Mouse (Mus musculus) cerebellum, postnatal 14 days (tissue): Measurements from ENCODE around the gene Hist1h2ao.
"Not testable (repeated sequence)": the region's sequence is repeated elsewhere in the genome, so short reads cannot be mapped to it uniquely, and the experiment has no call there.

Experiments used
- DNase-seq, 2 experiments: peaks; one replicate each; pipeline ENCODE4 v3.0.0; 2021; ENCODE audit warnings: mixed read lengths in 2 of 2

The Hist1h2ao gene

DNA sequence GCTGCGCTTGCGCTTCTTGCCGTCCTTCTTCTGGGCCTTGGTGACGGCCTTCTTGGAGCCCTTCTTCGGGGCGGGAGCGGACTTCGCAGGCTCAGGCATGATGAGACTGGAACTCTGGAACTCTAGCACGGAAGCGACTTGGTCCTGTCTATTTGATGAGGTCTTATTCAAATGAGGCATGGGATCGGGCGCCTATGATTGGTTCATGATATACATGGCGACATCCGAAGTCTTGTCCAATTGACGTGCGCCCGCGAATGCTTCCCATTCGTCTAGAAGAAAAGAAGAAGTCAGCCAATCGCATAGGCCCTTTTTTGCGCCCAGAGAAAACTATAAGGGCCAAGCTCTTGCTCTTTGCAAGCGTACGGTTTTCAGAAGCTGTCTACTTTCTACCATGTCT, at the start of gene Hist1h2ao, which contains the start of gene Hist1h2bq:
Gene Hist1h2ao, plus strand, starts transcription at position 393 of the 400 bp plus-strand sequence.
Gene Hist1h2bq, minus strand, starts transcription at position 125 of the 400 bp plus-strand sequence.
- not testable (repeated sequence) for DNase-seq

DNA sequence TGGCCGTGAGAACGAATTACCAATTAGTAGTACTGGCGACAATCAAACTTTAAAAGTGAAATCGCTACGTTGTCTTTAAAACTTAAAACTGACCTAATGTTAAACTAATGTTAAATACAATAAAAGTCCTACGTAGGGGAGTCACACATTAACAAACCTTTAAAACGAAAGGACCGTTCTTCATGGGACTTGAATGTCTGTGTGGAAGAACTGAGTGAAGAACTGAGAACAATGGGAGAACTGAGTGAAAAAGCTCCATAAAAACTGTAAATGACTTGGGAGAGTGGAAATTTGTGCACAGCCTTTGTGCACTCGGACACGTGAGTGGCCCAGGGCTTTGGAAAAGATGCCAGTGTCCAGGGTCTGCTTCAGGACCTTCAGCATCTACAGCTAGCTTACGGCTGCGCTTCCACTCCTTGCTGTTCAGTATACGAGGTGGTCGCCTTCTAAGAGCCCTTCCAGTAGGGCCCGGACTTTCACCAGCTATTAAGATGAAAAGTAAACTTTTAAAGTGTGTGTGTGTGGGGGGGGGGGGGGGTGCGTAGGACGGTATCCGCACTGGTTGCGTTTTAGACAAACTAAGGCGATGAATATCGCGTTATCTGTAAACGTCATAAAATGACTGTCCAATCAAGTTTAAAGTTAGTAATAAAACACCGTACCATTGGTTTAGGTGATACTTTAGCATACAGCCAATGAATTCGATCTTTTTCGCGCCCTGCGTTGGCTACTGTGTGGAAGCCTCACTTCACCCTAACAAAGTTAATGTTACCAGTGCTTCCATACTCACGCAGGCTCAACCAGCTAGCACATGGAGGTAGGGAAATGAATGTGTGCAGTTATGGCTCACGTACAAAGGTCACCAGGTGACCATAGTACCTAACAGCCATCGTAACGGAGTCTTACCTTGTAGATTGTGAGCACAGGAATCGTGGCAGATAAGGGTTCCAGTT, 31.2 kb upstream of the Hist1h2ao start:
- peak; percentile 75 to 76 for DNase-seq

DNA sequence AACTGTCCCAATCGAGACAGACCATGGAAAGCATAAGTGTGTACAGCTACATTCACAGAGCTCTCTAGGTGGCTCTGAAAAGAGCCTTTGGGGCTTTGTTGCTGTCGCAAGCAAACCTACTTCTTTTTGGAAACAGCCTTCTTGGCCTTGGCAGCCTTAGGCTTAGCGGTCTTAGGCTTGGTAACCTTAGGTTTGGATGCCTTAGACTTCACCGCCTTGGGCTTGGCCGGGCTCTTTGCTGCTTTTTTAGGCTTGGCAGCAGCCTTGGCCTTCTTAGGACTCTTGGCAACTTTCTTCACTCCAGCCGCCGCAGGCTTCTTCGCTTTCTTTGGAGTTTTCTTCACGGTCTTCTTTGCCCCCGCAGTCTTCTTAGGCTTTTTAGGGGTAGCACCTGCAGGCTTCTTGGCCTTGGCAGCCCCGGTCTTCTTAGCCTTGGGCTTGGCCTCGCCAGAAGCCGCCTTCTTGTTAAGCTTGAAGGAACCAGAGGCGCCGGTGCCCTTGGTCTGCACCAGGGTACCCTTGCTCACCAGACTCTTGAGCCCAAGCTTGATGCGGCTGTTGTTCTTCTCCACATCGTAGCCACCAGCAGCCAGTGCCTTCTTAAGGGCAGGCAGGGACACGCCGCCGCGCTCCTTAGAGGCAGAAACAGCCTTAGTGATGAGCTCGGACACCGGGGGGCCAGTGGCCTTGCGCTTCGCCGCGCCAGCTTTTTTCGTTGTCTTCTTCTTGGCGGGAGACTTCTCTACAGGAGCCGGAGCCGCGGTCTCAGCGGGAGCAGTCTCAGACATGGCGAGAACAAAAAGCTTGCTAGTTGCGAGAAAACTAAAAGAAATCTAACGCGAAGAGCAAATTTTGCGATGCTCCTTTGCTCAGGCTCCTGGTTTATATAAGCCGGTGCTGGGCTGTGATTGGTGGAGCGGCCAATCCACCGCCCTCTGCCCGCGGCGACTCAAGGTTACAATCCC, 30.2 kb upstream of the Hist1h2ao start, which contains the start of gene Hist1h1b:
Gene Hist1h1b, minus strand, starts transcription at position 859 of the 965 bp plus-strand sequence.
- DNase-seq: peak; percentile 55 to 57

DNA sequence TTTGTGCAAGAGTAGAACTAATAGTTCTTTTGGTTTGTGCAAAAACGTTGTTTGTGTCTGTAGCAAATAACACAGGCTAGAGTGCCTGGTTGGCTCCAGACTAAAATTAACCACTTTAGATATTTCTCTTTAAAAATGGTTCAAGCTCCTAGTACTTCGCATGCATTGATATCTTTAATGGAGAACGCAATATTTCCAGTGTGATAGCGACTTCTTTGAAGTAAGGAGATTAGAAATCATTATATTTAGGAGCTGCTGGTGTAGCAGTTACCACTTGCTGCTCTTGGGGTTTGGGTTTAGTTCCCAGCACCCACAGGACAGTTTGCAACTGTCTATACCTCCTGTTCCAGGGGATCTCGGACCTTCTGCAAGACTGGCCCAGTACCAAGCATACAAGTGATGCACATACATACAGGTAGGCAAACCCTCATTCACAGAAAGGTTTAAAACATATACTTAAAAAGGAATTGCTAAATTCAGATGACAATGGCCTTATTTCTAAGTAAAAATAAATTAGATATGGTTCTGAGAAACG, 29.2 kb upstream of the Hist1h2ao start:
- DNase-seq: no peak

DNA sequence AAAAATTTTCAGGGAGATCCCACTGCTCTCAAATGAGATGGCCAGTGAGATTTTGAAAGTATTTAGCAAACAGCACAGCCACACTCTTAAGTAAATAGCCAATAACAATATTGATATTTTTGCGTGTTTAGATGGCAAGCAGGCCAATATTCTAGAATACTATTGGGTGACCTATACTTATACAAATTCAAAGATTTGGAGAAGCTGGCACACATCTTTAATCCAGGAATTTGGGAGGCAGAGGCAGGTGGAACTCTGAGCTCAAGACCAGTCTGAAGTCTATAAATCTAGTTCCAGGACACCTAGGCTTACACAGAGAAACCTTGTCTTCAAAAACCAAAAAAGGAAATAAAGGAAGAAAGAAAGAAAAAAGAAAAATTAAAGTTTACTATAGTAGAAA, 28.6 kb upstream of the Hist1h2ao start:
- DNase-seq: no peak

DNA sequence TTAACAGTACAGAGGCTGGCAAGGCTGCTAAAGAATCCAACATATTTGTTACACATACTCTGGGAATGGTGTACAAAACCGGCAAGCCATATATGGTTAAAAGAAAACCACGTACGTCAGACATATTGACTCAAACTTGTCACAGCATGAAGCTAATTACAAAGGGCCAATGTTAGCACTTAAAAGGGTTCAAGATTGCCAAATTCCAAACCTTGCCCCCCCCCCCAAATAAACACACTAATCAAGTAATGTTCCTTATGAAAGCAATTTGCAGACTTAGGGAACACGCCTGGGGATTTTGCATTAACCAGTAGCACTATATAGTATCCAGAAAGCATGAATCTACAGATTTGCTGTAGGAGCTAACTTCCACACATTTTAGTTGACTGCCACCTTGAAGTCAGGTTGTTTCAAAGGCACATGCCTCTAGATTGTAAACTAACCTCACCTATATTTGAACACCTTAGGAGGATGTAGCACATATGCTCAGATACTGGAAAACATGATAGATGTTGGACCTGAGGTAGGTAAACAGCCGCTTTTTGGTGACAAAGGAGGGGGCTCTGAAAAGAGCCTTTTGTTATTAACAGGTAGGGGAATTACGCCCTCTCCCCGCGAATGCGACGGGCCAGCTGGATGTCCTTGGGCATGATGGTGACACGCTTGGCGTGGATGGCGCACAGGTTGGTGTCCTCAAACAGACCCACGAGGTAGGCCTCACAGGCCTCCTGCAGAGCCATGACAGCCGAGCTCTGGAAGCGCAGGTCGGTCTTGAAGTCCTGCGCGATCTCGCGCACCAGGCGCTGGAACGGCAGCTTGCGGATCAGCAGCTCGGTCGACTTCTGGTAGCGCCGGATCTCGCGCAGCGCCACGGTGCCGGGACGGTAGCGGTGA, 27.7 kb upstream of the Hist1h2ao start:
- peak; percentile 18 to 21 for DNase-seq

DNA sequence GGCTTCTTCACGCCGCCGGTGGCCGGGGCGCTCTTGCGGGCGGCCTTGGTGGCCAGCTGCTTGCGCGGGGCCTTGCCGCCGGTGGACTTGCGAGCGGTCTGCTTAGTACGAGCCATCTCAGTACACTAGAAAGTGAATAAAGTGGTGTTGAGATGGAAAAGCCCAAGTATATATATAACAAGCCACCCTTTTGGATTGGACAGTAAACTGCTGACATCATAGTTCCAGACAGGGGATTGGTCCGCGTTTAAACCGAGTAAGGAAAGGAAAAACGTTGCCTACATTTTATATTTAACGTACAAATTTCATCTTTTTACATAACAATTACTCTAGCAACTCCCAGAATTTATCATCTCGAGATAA, 27.0 kb upstream of the Hist1h2ao start, which contains the start of gene Hist1h3i:
Gene Hist1h3i, minus strand, starts transcription at position 116 of the 363 bp plus-strand sequence.
- peak; percentile 24 to 74 for DNase-seq

DNA sequence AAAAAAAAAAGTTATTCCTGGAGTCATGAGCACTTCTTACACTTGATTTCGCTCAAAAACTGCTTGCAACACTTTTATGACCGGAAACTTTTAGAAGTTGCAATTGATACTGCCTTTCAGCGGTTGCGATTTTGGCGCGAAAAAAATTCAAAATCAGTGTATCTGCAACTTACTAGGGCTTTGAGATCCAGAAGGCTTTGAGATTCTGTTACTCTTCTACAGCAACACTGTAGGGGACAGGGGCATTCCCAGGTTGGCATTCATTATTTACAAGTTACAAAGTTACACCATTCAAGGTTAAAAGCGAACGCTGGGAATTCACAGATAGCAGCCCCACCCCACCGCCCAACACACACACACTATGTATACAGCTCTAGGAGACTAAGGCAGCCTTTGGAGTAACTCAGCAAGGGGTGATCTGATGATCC, 26.5 kb upstream of the Hist1h2ao start:
- peak; percentile 23 to 36 for DNase-seq

DNA sequence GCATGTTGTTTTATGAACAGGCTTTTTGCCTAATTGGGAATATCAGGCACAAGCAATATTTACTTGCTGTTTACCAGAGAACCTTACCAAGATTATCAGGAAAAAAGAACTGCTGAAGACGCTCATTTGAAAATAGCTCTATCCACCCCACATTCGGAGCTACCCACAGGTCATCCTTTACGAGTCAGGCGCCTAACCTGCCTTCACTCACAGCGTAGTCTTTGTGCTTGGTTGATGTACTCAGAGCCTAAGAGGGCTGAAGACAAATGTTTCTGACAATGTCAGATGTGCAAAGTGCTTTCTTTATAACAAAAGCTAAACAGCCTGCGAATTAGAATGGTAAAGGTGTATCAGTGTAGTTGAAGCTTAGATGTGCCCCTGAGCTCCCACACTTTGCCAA, 26.0 kb upstream of the Hist1h2ao start:
- no peak for DNase-seq

DNA sequence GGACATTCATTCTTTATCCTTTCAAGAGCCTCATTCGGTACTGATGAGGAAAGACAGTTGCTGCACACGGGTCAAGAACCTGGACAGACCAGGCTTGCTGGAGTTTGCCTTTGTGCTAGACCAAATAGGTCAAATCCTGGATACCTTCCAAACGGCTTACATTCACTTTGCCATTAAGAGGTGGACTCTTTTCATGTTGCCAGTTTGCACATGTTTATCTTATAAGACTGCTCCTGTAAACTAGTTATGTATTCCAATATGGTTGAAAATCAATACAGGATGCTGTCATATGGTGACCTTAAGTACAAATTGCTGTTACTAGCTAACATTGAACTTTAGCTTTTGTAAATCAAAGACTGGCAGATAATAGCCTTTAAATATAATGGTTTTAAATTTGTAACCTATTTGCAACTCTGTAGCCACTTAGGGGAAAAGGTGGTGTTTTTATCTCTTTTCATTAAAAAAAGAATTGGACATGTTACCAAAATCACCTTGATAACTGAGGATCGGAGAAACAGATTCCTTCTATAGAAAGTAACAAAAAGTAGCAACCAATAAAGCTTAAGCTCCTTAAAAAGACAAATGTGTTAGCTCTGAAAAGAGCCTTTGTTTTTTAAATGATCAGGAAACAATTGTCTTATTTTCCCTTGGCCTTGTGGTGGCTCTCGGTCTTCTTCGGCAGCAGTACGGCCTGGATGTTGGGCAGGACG, 23.9 kb upstream of the Hist1h2ao start:
- DNase-seq: no peak

DNA sequence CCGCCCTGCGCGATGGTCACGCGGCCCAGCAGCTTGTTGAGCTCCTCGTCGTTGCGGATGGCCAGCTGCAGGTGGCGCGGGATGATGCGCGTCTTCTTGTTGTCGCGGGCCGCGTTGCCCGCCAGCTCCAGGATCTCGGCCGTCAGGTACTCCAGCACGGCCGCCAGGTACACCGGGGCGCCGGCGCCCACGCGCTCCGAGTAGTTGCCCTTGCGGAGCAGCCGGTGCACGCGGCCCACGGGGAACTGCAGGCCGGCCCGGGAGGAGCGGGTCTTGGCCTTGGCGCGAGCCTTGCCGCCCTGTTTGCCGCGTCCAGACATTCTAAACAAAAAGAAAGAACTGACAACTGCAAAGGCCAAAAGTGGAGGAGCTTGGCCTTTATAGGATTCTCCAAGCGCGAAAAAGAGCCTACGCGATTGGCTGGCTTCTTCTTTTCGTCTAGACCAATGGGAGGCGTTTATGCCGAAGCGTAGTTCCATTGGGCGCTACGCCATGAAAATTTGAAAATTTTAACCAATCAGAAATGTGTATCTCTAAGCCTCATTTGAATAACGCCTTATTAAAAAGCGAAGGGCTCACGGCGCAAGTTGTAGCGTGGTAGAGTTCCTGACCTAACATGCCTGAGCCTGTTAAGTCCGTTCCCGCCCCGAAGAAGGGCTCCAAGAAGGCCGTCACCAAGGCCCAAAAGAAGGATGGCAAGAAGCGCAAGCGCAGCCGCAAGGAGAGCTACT, 23.2 kb upstream of the Hist1h2ao start, which contains the start of the genes Hist1h2an and Hist1h2bp:
Gene Hist1h2an, minus strand, starts transcription at position 320 of the 731 bp plus-strand sequence.
Gene Hist1h2bp, plus strand, starts transcription at position 563 of the 731 bp plus-strand sequence.
- DNase-seq: peak; percentile 92 to 97

DNA sequence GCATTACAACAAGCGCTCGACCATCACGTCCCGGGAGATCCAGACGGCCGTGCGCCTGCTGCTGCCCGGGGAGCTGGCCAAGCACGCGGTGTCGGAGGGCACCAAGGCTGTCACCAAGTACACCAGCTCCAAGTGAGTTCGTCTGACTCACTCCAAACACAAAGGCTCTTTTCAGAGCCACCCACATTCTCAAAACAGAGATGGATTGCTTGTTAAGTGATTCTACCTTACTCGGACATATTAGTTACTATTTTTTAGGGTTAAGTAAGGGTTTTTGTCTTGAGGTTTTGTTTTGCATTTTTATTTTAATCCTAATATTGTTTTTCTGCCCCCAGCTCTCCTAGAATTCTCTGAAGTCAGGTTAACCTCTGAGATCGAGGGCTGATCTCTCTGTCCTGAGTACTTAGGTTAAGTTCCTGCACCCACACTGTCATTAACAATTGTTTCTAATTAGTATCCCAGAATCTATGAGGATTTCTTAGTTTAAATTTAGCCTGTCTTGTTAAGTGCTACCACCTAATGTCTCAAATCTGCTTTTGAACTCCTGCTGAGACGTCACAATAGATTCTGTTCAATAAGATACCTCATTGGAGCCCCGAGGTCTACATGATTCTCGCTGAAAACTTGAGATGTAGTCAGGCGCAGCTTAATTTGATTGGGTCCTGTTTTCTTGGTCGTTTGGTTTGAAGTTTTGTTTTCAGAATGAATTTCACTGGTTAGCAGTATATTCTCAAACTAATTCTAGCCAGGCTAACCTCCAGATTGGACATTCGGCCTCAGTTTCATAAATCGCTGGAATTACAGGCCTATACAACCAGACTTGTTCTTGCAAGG, 22.3 kb upstream of the Hist1h2ao start:
- DNase-seq: no peak

DNA sequence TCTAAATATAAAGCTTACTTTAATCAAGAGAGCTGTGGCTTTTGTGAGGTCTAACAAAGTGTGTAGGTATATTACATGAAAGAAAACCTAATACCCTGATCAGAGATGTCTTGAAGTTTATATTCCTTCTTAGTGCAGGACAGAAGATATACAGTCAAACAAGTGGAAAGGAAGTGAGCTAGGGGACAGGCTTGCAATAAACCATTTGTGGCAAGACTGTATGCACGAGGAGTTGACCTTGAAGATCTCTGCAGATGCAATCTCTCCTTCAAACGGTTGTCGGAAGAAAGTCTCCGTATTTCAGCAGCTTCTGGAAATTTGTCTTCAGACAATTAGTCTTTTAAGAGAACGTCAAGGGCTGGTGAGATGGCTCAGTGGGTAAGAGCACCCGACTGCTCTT, 20.3 kb upstream of the Hist1h2ao start:
- DNase-seq: no peak

DNA sequence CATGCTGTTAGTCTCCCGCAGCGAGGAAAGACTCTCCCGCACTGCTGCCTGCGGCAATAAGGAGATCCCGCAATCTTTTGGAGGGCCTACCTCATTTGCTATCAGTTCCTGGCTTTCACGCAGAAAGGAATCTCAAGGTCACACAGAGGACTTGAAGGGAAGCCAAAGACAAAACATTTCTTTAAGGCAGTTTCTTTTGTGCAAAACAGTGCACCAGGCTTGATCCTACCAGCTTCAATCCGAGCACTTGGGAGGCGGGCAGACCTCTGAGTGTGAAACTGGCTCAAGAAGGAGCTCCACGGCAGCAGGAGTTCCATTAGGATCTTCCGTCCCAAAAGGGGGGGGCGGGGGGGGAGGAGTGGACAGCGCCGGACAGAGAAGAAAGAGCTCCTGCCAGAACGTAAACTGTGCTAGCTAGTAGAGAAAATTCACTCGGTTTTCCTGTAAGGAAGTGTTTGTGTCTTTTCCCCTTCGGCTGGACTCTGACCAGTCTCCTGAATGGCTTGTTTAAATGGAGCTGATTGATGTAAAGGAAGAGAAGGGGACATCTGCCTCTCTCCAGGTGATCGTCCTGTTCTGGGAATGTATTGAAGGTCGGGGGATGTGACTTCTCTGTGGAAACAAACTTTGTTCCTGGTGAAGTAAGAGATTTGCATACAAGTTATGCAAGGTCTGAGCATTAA, 19.5 kb upstream of the Hist1h2ao start:
- peak; percentile 8 to 9 for DNase-seq

DNA sequence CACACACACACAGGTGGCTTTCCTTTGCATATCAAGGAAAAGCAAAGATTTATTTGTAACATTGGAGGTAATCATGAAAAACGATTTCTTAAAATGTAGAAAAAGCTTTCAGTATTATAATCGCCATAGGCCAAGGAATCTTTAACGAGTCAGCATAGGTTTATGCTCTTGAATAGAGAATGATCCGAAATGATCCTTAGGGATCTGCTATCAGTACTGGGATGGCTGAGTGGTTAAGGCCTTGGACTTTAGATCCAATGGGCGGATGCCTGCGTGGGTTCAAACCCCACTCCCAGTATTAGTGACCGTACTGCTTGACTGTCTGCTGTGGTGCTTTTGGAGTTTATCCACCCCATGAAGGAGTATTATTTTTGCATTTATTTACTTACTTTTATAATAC, 14.7 kb upstream of the Hist1h2ao start:
- no peak for DNase-seq

DNA sequence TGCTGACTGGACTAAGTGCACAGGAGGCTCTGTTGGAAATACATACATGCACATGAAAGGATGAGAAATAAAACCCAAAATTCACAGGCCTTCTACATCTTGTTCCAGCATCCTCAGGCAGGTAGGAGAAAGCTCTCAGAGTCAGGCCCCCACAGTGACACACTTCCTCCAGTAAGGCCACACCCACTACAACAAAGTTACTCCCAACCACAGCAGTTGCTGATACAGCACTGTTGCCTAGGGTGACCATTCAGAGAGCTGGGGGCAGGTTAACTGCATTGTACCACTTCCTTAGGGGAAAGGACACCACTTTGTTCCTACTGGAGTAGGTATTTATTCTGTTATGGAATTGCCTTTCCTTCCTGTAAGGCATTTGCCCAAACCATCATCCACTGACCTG, 13.1 kb upstream of the Hist1h2ao start:
- not testable (repeated sequence) for DNase-seq

DNA sequence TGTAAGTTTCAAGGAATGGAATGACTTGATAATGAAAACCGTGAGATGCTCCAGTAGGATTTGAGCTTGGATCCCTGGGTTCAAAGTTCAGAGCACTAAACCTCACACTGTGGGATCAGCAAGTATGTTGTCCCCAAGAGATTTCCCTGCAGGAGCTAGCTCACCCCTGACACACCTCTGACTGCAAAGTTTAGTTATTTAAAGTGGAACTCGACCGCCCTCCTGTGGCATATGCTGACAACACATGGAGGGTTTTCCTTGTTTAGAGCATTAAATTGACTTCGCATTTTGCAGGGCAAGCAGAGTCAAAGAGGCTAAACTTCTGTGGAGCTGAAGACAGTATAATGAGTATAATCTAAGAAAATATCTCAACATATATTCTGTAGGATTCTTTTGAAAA, 7.2 kb upstream of the Hist1h2ao start:
- DNase-seq: not testable (repeated sequence)

DNA sequence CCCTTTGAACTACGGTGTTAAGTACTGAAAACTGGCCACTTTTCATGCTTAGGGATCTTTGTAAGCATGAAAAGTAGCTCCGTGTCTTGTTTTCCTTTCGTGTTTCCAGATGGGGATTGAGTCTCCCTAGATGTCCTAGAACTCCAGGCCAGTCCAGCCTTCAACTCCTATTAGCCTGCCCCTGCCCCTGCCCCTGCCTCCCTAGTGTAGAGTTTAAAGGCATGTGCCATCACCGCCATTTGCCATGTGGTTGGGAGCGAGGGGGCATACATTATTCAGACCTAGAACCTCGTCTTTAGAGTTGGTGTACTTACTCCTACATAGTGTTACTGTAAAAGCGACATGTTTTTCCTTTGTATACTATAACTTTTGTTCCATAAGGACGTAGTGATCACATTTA, 809 bp downstream of the Hist1h2ao start:
- not testable (repeated sequence) for DNase-seq
